Mouse (Mus musculus) kidney, postnatal 0 days (tissue): ENCODE measurements at regions not wholly inside any gene's neighbourhood (a gene's known extent, or its start where the extent isn't known, plus 50 kb on each side); places are given as distances from the start of the nearest gene placed in this dataset.

ENCODE experiments used
- ATAC-seq: fragments of 200-750 bp; cut with Nextera tagmentation; replicated peaks from 2 replicates; pipeline ENCODE4 v1.8.0; 2017; ENCODE audit warnings: low read depth, moderate number of reproducible peaks, moderate TSS enrichment, moderate library complexity; ENCODE audit not compliant: low FRiP score
- DNase-seq: peaks from one replicate; pipeline ENCODE4 v3.0.0-alpha.2; 2016; ENCODE audit warnings: low spot score
- H3K27ac ChIP-seq: fragments of 300-500 bp; sonication (generic); 2 replicates; pipeline ENCODE4 v1.5.1; 2014; ENCODE audit warnings: mild to moderate bottlenecking
- H3K27me3 ChIP-seq: fragments of 300-500 bp; sonication (generic); 2 replicates; pipeline ENCODE4 v1.6.1; 2014; ENCODE audit warnings: low read length, mixed read lengths; ENCODE audit not compliant: insufficient read depth
- H3K36me3 ChIP-seq: fragments of 300-500 bp; sonication (generic); 2 replicates; pipeline ENCODE4 v1.6.1; 2014; ENCODE audit warnings: low read length, mixed read lengths; ENCODE audit not compliant: insufficient read depth
- H3K4me1 ChIP-seq: fragments of 300-500 bp; sonication (generic); replicated peaks from 2 replicates; pipeline ENCODE4 v1.6.1; 2014; ENCODE audit warnings: antibody characterized with exemption, low read length, mixed read lengths; ENCODE audit not compliant: insufficient read depth
- H3K4me2 ChIP-seq: fragments of 300-500 bp; sonication (generic); 2 replicates; pipeline ENCODE4 v1.6.1; 2014; ENCODE audit warnings: mild to moderate bottlenecking, low read length, moderate library complexity, mixed read lengths
- H3K4me3 ChIP-seq: fragments of 300-500 bp; sonication (generic); replicated peaks from 2 replicates; pipeline ENCODE4 v1.5.1; 2014; ENCODE audit warnings: low read depth, low read length
- H3K9ac ChIP-seq: fragments of 300-500 bp; sonication (generic); 2 replicates; pipeline ENCODE4 v1.6.1; 2014; ENCODE audit warnings: low read depth, low read length
- H3K9me3 ChIP-seq: fragments of 300-500 bp; sonication (generic); replicated peaks from 2 replicates; pipeline ENCODE4 v1.6.1; 2016; ENCODE audit warnings: low read length, inconsistent platforms, mixed read lengths
- CTCF ChIP-seq: IDR thresholded peaks from 2 replicates; pipeline ENCODE4 v1.5.1; 2016; ENCODE audit warnings: antibody characterized with exemption, low read depth, mild to moderate bottlenecking, moderate library complexity
- WGBS: fragments of 180-500 bp; shearing (Covaris S2); extraction: QIAGEN DNeasy Blood & Tissue Kit; methylation state at CpG from one replicate; pipeline ENCODE4 v1.1.7; 2014; 5-methylcytosine and 5-hydroxymethylcytosine counted together

GRCm38 (mm10) chr10:96442165-96442564 is 174.6 kb upstream of the Btg1 start:
- Histone ChIP-seq H3K27me3 (no peaks in the 10 kb centered on the region), H3K9me3 (no peaks in the 10 kb centered on the region), H3K4me2 (no peak overlapping the region), H3K27ac (no peak overlapping the region), H3K9ac (no peak overlapping the region), H3K4me3 (no peak overlapping the region), H3K4me1 (no peaks in the 10 kb centered on the region), H3K36me3 (no peaks in the 10 kb centered on the region)
- no peak for DNase-seq
- no peak for ATAC-seq
- TF ChIP-seq CTCF = no peak

DNA sequence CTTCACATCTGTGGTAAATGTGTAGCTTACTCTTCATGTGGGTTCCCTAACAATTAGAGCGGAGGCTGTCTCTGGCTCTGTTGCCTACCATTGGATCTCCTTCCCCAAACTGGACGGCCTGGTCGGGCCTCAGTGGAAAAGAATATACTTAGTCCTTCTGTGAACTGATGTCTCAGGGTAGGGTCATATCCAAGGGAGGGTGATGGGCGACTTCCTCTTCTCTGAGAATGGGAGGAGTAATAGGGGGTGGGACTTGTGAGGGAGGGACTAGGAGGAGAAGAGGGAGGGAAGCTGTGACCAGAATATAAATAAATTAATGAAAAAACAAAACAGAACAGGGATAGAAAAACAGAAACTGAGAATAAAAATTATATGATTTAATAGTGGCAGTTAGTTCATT is 166.5 kb upstream of the Btg1 start:
- Histone ChIP-seq H3K27me3 (no peaks in the 10 kb centered on the region), H3K4me2 (no peak overlapping the region), H3K4me1 (no peaks in the 10 kb centered on the region), H3K36me3 (no peaks in the 10 kb centered on the region), H3K9me3 (no peaks in the 10 kb centered on the region), H3K9ac (no peak overlapping the region), H3K4me3 (no peak overlapping the region), H3K27ac (no peak overlapping the region)
- ATAC-seq (no peak), DNase-seq (no peak)
- 91% methylated on average over 4 of the region's 4 CpGs for WGBS
- no peak for TF ChIP-seq CTCF

GRCm38 (mm10) chr10:96454857-96455256 is 161.9 kb upstream of the Btg1 start:
- DNase-seq (no peak), ATAC-seq (no peak)
- Histone ChIP-seq H3K36me3 (no peaks in the 10 kb centered on the region), H3K4me2 (no peak overlapping the region), H3K9me3 (no peaks in the 10 kb centered on the region), H3K4me3 (no peak overlapping the region), H3K27ac (no peak overlapping the region), H3K4me1 (no peaks in the 10 kb centered on the region), H3K9ac (no peak overlapping the region), H3K27me3 (no peaks in the 10 kb centered on the region)
- WGBS = 84% methylated on average over 6 of the region's 6 CpGs
- TF ChIP-seq CTCF = no peak

DNA sequence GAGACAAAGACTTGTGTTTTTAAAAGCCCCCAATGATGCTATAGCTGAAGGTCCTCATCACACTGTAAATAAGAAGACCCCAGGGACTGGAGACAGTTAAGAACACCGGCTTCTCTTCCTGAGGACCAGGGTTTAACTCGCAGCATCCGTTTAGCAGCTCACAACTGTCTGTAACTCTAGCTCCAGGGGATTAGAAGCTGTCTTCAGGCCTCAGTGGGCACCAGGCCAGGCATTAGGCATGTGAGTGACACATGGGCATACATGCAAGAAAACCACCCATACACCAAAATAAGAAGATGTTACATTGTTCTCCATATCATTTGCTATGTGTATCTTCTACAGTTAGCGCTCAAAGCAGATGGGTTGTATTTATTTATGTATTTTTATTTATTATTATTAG is 158.3 kb upstream of the Btg1 start:
- no peak overlapping the region for H3K4me2 ChIP-seq
- ATAC-seq (no peak), DNase-seq (peak; percentile 21)
- no peaks in the 10 kb centered on the region for H3K36me3 ChIP-seq
- no peak overlapping the region for H3K27ac ChIP-seq
- no peak for TF ChIP-seq CTCF
- no peaks in the 10 kb centered on the region for H3K9me3 ChIP-seq
- H3K9ac ChIP-seq = no peak overlapping the region
- H3K4me1 ChIP-seq = no peaks in the 10 kb centered on the region
- WGBS = 60% methylated on average over 4 of the region's 4 CpGs
- no peaks in the 10 kb centered on the region for H3K27me3 ChIP-seq
- no peak overlapping the region for H3K4me3 ChIP-seq

DNA sequence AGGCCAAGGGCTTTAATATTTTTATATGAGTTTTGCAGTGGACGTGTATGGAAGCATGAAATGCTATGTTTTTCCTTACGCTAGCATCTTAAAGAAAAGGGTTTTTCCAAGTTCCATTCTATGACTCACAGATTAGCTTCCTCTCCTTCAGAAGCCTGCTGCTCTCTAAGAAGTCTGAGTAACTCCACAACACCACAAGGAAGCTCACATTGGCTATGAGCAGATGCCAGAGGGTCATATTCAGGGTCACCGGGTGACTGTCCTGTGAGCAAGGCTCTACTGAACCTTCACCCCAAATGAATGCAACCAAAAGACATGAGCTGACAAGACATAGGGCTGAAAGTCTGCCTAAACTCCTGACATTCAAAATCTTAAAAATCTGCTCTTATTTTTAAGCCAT is 157.6 kb upstream of the Btg1 start:
- Histone ChIP-seq H3K27me3 (no peaks in the 10 kb centered on the region), H3K9me3 (no peaks in the 10 kb centered on the region), H3K27ac (no peak overlapping the region), H3K4me2 (no peak overlapping the region), H3K9ac (no peak overlapping the region), H3K4me3 (no peak overlapping the region), H3K36me3 (no peaks in the 10 kb centered on the region), H3K4me1 (no peaks in the 10 kb centered on the region)
- 75% methylated on average over 3 of the region's 3 CpGs for WGBS
- no peak for TF ChIP-seq CTCF
- ATAC-seq (no peak), DNase-seq (peak; percentile 25)

DNA sequence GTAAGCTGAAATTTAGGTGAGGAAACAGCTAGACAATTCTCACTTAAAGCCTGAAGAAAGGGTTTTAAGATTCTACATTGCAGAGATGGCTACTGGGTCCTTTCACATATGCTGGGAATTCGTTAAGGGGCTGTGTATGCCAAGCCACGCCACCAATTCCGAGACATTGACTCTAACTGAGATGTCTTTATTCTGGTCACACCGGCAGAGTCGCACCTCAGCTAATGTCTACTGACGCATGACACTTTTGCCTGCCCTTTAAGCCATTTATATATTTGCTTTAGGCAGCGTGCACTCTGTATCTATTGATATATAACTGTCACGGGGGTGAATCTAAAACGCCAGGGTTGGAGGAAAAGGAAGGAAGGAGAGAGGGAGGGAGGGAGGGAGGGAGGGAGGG is 156.7 kb upstream of the Btg1 start:
- WGBS = 31% methylated on average over 9 of the region's 9 CpGs
- no peaks in the 10 kb centered on the region for H3K27me3 ChIP-seq
- H3K9ac ChIP-seq = no peak overlapping the region
- no peak for TF ChIP-seq CTCF
- H3K9me3 ChIP-seq = no peaks in the 10 kb centered on the region
- H3K4me2 ChIP-seq = no peak overlapping the region; the same call in 1 of the 2 replicates
- no peak overlapping the region for H3K27ac ChIP-seq
- no peak overlapping the region for H3K4me3 ChIP-seq
- no peaks in the 10 kb centered on the region for H3K4me1 ChIP-seq
- DNase-seq = no peak
- H3K36me3 ChIP-seq = no peaks in the 10 kb centered on the region
- ATAC-seq = no peak

GRCm38 (mm10) chr10:96460617-96461338 is 156.0 kb upstream of the Btg1 start:
- Histone ChIP-seq H3K4me1 (no peaks in the 10 kb centered on the region), H3K27ac (no peak overlapping the region), H3K4me3 (no peak overlapping the region), H3K36me3 (no peaks in the 10 kb centered on the region), H3K9ac (no peak overlapping the region), H3K27me3 (no peaks in the 10 kb centered on the region), H3K4me2 (no peak overlapping the region; the same call in 1 of the 2 replicates), H3K9me3 (no peaks in the 10 kb centered on the region)
- TF ChIP-seq CTCF = no peak
- ATAC-seq (no peak), DNase-seq (peak; percentile 8)
- 51% methylated on average over 10 of the region's 10 CpGs for WGBS
